Mouse (Mus musculus) bone marrow macrophage, adult 2 months (primary cell): ENCODE data around the gene Nemp1.

Experiments
- CTCF ChIP-seq: IDR thresholded peaks from 2 replicates; pipeline ENCODE4 v1.5.1; 2012; ENCODE audit warnings: low read depth, mild to moderate bottlenecking, low read length, moderate library complexity
- POLR2A ChIP-seq: IDR thresholded peaks from 2 replicates; pipeline ENCODE4 v1.6.1; 2012; ENCODE audit warnings: mild to moderate bottlenecking, low read depth, low read length, borderline replicate concordance

GRCm38 (mm10) chr10:127724178-127724577, 57.5 kb downstream of the Nemp1 start, which contains the start of gene Tac2:
- no peak for TF ChIP-seq CTCF
- TF ChIP-seq POLR2A, result no peak
